Mouse (Mus musculus) heart, embryonic 14.5 days (tissue): ENCODE data around the gene Cd40lg. TPM values are rescaled to one million over a fixed set of nuclear protein-coding genes. Genes with fewer than 3 reads are reported as not detected.

Source experiments
- ATAC-seq: fragments of 200-750 bp; cut with Nextera tagmentation; 2 replicates; pipeline ENCODE4 v1.8.0; 2017; ENCODE audit warnings: low read depth, moderate TSS enrichment; ENCODE audit not compliant: insufficient number of reproducible peaks, insufficient read depth, low FRiP score
- H3K27ac ChIP-seq, 2 experiments: fragments of 200-500 bp in 1 of 2; fragments of 300-500 bp in 1 of 2; sonication (generic) in 1 of 2; replicated peaks in 1 of 2; 2 replicates each; pipeline ENCODE4 v1.5.1; 2012 to 2014; ENCODE audit warnings: low read depth in 2 of 2, low read length in 2 of 2, control low read depth in 1 of 2, mild to moderate bottlenecking in 1 of 2, mixed read lengths in 1 of 2; ENCODE audit not compliant: control insufficient read depth in 1 of 2, insufficient read depth in 1 of 2
- H3K27me3 ChIP-seq: fragments of 300-500 bp; sonication (generic); 2 replicates; pipeline ENCODE4 v1.6.1; 2014; ENCODE audit warnings: mild to moderate bottlenecking, low read length, control low read depth; ENCODE audit not compliant: control insufficient read depth, insufficient read depth
- H3K36me3 ChIP-seq: fragments of 300-500 bp; sonication (generic); 2 replicates; pipeline ENCODE4 v1.6.1; 2014; ENCODE audit warnings: mild to moderate bottlenecking, control low read depth, low read length, mixed read lengths; ENCODE audit not compliant: control insufficient read depth, insufficient read depth
- H3K4me1 ChIP-seq, 2 experiments: fragments of 200-500 bp in 1 of 2; fragments of 300-500 bp in 1 of 2; sonication (generic) in 1 of 2; 2 replicates each; pipeline ENCODE4 v1.6.1; 2012 to 2014; ENCODE audit warnings: low read length in 2 of 2, control low read depth in 1 of 2, mixed read lengths in 1 of 2; ENCODE audit not compliant: control insufficient read depth in 2 of 2, insufficient read depth in 2 of 2
- H3K4me2 ChIP-seq: fragments of 300-500 bp; sonication (generic); 2 replicates; pipeline ENCODE4 v1.6.1; 2014; ENCODE audit warnings: mild to moderate bottlenecking, low read length
- H3K4me3 ChIP-seq, 2 experiments: fragments of 200-500 bp in 1 of 2; fragments of 300-500 bp in 1 of 2; sonication (generic) in 1 of 2; 2 replicates each; pipeline ENCODE4 v1.5.1; 2012 to 2014; ENCODE audit warnings: low read length in 2 of 2, mild to moderate bottlenecking in 2 of 2, control low read depth in 1 of 2, low read depth in 1 of 2, moderate library complexity in 1 of 2; ENCODE audit not compliant: control insufficient read depth in 1 of 2, insufficient read depth in 1 of 2
- H3K9ac ChIP-seq: fragments of 300-500 bp; sonication (generic); 2 replicates; pipeline ENCODE4 v1.6.1; 2014; ENCODE audit warnings: mild to moderate bottlenecking, low read length
- H3K9me3 ChIP-seq: fragments of 300-500 bp; sonication (generic); 2 replicates; pipeline ENCODE4 v1.6.1; 2016; ENCODE audit warnings: low read length, control low read depth; ENCODE audit not compliant: control insufficient read depth
- WGBS: fragments of 180-500 bp; shearing (Covaris S2); extraction: QIAGEN DNeasy Blood & Tissue Kit; methylation state at CpG from one replicate; pipeline ENCODE4 v1.1.7; 2014; 5-methylcytosine and 5-hydroxymethylcytosine counted together
- polyA plus RNA-seq: library from polyadenylated mRNA; unstranded; fragments of >200 nt; fragmentation: Nextera tagmentation; extraction: Ambion mirVana; gene quantifications from 2 replicates; pipeline ENCODE4 v1.2.1, GENCODE M21; 2014

Cd40lg gene
- polyA plus RNA-seq, 1 experiment from 2014 or later = not detected

DNA sequence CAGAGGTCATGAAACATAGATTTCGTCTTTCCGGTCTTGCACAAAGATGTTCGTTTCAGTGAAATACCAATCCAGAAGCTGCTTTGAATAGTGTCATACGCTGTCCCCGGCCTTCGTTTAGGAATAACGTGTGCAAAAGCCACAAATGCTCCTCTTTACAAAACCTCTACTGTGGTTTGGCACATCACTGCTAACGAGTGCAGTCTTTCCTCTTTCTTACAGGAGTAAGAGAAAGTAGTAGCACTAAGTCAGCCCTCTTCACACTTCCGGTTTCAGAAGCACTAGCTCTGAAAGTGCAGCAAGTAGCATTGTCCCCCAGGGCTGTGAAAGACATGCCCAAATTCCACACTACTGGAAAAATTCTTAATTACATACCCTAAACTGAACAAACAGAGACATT lies 15.6 kb upstream of the Cd40lg start:
- ATAC-seq = no peak
- WGBS = 76% methylated on average over 9 of the region's 9 CpGs
- H3K27ac ChIP-seq = no peak overlapping the region

DNA sequence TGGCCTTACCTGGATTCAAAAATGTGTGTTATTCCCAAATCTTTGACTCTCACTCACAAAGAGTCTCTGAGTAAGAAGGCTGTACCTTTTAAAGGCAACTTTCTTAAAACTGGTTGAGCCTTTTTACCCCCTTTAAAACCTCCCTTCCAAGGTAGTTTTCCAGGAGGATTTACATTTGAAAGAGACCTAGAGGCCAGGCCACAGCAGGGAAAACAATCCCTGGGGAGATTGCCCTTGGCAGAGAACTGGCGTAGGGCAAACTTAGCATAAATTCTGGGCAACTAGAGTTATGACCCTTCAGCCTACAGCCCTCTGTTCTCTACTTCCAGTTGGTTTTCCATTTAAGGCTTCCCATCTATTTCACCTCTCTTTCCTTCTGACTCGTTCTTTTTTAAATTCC lies 13.9 kb upstream of the Cd40lg start:
- 54% methylated on average over 2 of the region's 2 CpGs for WGBS
- no peaks in the 10 kb centered on the region for H3K36me3 ChIP-seq

More for the DNA sequence above, 15.6 kb upstream of the Cd40lg start:
- no peak overlapping the region for H3K4me3 ChIP-seq
- H3K27me3 ChIP-seq = no peaks in the 10 kb centered on the region
- H3K4me2 ChIP-seq = no peak overlapping the region
- H3K9me3 ChIP-seq = no peaks in the 10 kb centered on the region
- no peaks in the 10 kb centered on the region for H3K4me1 ChIP-seq
- no peak overlapping the region for H3K9ac ChIP-seq
- H3K36me3 ChIP-seq = no peaks in the 10 kb centered on the region

DNA sequence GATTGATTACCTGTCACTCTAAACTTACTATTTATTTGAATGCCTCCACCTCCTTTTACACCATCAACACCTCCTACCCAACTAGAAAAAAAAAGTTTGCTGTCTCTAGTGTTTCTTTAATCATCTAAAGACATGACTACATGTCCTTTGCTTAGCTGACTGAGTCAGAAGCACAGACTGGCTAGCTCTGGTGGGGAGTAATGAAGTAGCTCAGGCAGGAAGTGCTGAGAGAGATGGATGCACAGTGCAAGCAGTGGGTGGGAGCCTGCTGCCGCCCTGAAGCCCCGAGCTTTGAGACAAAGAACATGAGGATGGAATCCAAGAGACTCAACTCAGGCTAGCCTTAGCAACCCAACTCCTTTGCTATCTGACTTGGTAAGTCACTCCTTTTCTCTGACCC lies 11.5 kb upstream of the Cd40lg start:
- Histone ChIP-seq H3K27ac (no peak overlapping the region), H3K4me3 (no peak overlapping the region), H3K9ac (no peak overlapping the region), H3K9me3 (no peaks in the 10 kb centered on the region), H3K4me1 (no peaks in the 10 kb centered on the region), H3K27me3 (no peaks in the 10 kb centered on the region), H3K4me2 (no peak overlapping the region), H3K36me3 (no peaks in the 10 kb centered on the region)
- 33% methylated on average over 2 of the region's 2 CpGs for WGBS
- ATAC-seq = no peak

More for the DNA sequence above, 13.9 kb upstream of the Cd40lg start:
- Histone ChIP-seq H3K4me3 (no peak overlapping the region), H3K27ac (no peak overlapping the region), H3K9me3 (no peaks in the 10 kb centered on the region), H3K4me2 (no peak overlapping the region), H3K9ac (no peak overlapping the region), H3K27me3 (no peaks in the 10 kb centered on the region), H3K4me1 (no peaks in the 10 kb centered on the region)
- no peak for ATAC-seq

GRCm38 (mm10) chrX:57210591-57210990 lies 1.4 kb upstream of the Cd40lg start:
- Histone ChIP-seq H3K27ac (no peak overlapping the region), H3K9ac (no peak overlapping the region), H3K4me3 (no peak overlapping the region), H3K27me3 (no peaks in the 10 kb centered on the region), H3K4me1 (no peaks in the 10 kb centered on the region), H3K36me3 (no peaks in the 10 kb centered on the region), H3K9me3 (no peaks in the 10 kb centered on the region), H3K4me2 (no peak overlapping the region)
- no peak for ATAC-seq
- WGBS = 74% methylated on average over 1 of the region's 1 CpGs

- Histone ChIP-seq H3K9ac (no peak overlapping the region), H3K4me2 (no peak overlapping the region), H3K4me1 (no peaks in the 10 kb centered on the region), H3K27me3 (no peaks in the 10 kb centered on the region), H3K36me3 (no peaks in the 10 kb centered on the region), H3K27ac (no peak overlapping the region), H3K9me3 (no peaks in the 10 kb centered on the region), H3K4me3 (no peak overlapping the region)
- 76% methylated on average over 3 of the region's 3 CpGs for WGBS
- no peak for ATAC-seq
Measured at GRCm38 (mm10) chrX:57212862-57213261, 919 bp downstream of the Cd40lg start.

- WGBS = 77% methylated on average over 4 of the region's 4 CpGs
- no peak for ATAC-seq
- Histone ChIP-seq H3K27me3 (no peaks in the 10 kb centered on the region), H3K4me3 (no peak overlapping the region), H3K9me3 (no peaks in the 10 kb centered on the region), H3K4me2 (no peak overlapping the region), H3K9ac (no peak overlapping the region), H3K4me1 (no peaks in the 10 kb centered on the region), H3K27ac (no peak overlapping the region), H3K36me3 (no peaks in the 10 kb centered on the region)
Measured at GRCm38 (mm10) chrX:57215495-57215894, 3.6 kb downstream of the Cd40lg start.

DNA sequence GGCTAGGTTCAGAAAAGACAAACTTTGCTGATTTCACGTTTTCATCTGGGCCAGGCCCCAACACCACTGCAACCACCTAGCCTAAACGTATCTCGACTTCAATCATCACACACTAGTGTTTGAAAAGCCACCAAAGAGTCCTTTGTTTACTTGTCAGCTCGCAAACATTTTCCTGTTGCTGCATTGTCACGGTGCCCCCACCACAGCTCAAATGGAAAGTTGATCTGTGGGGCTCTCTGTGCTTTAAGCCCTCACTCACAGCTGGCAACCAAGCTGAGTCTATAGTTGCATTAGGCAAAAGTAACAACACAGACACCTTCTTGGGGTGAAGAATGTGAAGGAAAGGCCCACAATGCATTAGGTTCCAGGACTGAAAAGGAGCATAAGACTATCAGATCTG lies 4.3 kb downstream of the Cd40lg start:
- Histone ChIP-seq H3K4me3 (no peak overlapping the region), H3K4me1 (no peaks in the 10 kb centered on the region), H3K27ac (no peak overlapping the region), H3K4me2 (no peak overlapping the region), H3K27me3 (no peaks in the 10 kb centered on the region), H3K36me3 (no peaks in the 10 kb centered on the region), H3K9me3 (no peaks in the 10 kb centered on the region), H3K9ac (no peak overlapping the region)
- ATAC-seq = no peak
- WGBS = 58% methylated on average over 5 of the region's 5 CpGs

- Histone ChIP-seq H3K9ac (no peak overlapping the region), H3K9me3 (no peaks in the 10 kb centered on the region), H3K36me3 (no peaks in the 10 kb centered on the region), H3K4me2 (no peak overlapping the region), H3K4me1 (no peaks in the 10 kb centered on the region), H3K4me3 (no peak overlapping the region), H3K27me3 (no peaks in the 10 kb centered on the region), H3K27ac (no peak overlapping the region)
- 88% methylated on average over 5 of the region's 5 CpGs for WGBS
- no peak for ATAC-seq
Measured at GRCm38 (mm10) chrX:57219563-57219962, 7.6 kb downstream of the Cd40lg start.
